Mouse (Mus musculus): ENCODE measurements around the gene March5. TPM values are rescaled to one million over a fixed set of nuclear protein-coding genes. Genes with fewer than 3 reads are reported as not detected.

Gene March5
- polyA plus RNA-seq, 1 experiment from 2014 or later = 151 TPM

DNA sequence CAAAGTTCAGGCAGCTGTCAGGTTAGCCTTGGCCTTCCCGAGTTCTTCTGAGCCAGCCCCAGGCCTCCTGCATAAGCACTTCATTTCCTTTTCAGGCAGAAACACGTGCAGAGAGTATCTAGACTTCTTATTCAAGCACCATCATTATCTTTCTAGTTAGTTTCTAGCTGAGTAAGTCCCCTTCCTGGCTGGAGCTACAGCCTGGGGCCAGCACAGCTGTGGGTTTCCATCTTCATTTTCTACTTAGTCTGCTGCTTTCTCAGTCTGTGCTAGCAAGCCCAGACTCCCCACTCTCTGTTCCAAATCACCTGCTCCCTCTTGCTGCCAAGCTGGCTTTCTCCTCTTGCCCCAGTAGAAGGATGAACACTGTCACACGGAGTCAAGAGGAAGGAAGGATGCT, 39.5 kb downstream of the March5 start:
- H3K4me1 ChIP-seq = no peaks in the 10 kb centered on the region
- no peak overlapping the region for H3K27ac ChIP-seq
- no peaks in the 10 kb centered on the region for H3K9me3 ChIP-seq (replicated peaks)
- no peak overlapping the region for H3K9ac ChIP-seq
- no peaks in the 10 kb centered on the region for H3K27me3 ChIP-seq
- no peak for ATAC-seq (ENCODE audit: low FRiP score)
- WGBS = 46% methylated on average over 3 of the region's 3 CpGs
- H3K4me3 ChIP-seq = no peak overlapping the region
- no peaks in the 10 kb centered on the region for H3K36me3 ChIP-seq
- no peak overlapping the region for H3K4me2 ChIP-seq (replicated peaks)

DNA sequence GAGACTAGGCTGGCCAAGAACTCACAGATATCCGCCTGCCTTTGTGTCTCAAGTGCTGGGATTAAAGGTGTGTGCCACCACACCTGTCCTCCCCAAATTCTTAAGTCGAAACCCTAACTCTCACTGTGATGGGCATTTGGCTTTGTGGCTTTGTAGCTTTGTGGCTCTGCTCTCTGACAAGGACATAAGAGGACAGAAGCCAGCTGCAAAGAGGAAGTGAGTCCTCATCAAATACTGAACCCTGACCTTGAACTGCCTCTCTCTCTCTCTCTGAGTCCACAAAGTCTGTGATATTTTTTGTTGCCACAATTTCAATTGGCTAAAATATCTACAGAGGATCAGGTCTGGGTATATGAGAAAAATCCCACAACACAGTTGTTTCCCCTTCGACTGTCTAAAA, 40.9 kb downstream of the March5 start:
- H3K36me3 ChIP-seq = no peaks in the 10 kb centered on the region
- WGBS = 86% methylated on average over 3 of the region's 3 CpGs
- no peaks in the 10 kb centered on the region for H3K9me3 ChIP-seq (replicated peaks)
- no peak overlapping the region for H3K9ac ChIP-seq
- H3K4me3 ChIP-seq = no peak overlapping the region
- H3K4me2 ChIP-seq (replicated peaks) = no peak overlapping the region
- no peaks in the 10 kb centered on the region for H3K27me3 ChIP-seq
- no peaks in the 10 kb centered on the region for H3K4me1 ChIP-seq
- H3K27ac ChIP-seq = no peak overlapping the region
- ATAC-seq (ENCODE audit: low FRiP score) = no peak

- WGBS = 69% methylated on average over 6 of the region's 6 CpGs
- Histone ChIP-seq H3K4me3 (no peak overlapping the region), H3K27me3 (no peaks in the 10 kb centered on the region), H3K27ac (no peak overlapping the region), H3K9me3 (replicated peaks) (no peaks in the 10 kb centered on the region), H3K4me2 (replicated peaks) (no peak overlapping the region), H3K4me1 (no peaks in the 10 kb centered on the region), H3K9ac (no peak overlapping the region), H3K36me3 (no peaks in the 10 kb centered on the region)
- ATAC-seq (ENCODE audit: low FRiP score) = no peak
These were observed 44.8 kb downstream of the March5 start for GRCm38 (mm10) chr19:37252104-37252503.

DNA sequence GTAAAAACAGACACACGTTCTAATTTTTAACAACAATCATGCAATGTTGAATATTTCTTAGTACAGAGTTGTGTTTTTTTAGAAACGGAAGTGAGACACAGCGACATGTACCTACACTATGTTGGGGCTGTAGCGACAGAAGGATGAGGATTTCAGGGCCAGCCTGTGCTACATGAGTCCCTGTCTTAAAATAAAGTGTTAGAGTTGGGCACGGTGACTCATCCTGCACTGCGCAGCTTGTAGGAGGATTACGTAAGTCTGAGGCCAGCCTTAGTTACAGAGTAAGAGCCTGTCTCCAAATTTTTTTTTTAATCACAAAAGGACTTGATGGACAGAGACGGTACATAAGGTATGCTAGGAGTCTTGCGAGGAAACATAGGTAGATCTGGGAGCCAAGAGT, 48.0 kb downstream of the March5 start:
- Histone ChIP-seq H3K4me1 (no peaks in the 10 kb centered on the region), H3K36me3 (no peaks in the 10 kb centered on the region), H3K4me2 (replicated peaks) (no peak overlapping the region), H3K9me3 (replicated peaks) (no peaks in the 10 kb centered on the region), H3K9ac (no peak overlapping the region), H3K27me3 (no peaks in the 10 kb centered on the region), H3K27ac (no peak overlapping the region), H3K4me3 (no peak overlapping the region)
- ATAC-seq (ENCODE audit: low FRiP score) = no peak
- WGBS = 91% methylated on average over 9 of the region's 9 CpGs

- WGBS = 70% methylated on average over 4 of the region's 4 CpGs
- no peaks in the 10 kb centered on the region for H3K36me3 ChIP-seq
- no peak overlapping the region for H3K9ac ChIP-seq
- no peak for ATAC-seq (ENCODE audit: low FRiP score)
- H3K4me1 ChIP-seq = peaks cover 10% of the 10 kb centered on the region; the same call in 1 of the 2 replicates
- no peak overlapping the region for H3K27ac ChIP-seq
- no peak overlapping the region for H3K4me3 ChIP-seq
- H3K27me3 ChIP-seq = no peaks in the 10 kb centered on the region
- no peaks in the 10 kb centered on the region; the same call in 1 of the 2 replicates for H3K9me3 ChIP-seq (replicated peaks)
- H3K4me2 ChIP-seq (replicated peaks) = no peak overlapping the region
These were observed 55.0 kb downstream of the March5 start for GRCm38 (mm10) chr19:37262389-37262788.

DNA sequence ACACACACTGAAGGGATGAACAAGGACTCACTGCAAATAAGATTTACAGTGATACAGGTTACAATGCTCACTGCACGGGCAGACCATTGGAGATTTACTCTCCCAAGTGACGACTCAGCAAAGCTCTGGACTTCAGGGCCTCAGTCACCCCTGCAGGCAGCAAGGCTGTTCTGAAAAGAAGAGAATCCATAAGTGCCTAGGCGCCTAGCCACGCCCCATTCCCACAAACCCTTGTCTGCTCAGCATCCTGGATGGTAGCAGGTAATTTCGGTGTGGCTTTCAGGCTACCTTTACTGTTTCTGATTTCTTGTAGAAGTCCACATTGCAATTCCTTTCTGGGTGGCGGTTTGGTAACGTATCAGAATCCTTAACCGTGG, 56.2 kb downstream of the March5 start:
- 68% methylated on average over 8 of the region's 8 CpGs for WGBS
- Histone ChIP-seq H3K4me3 (no peak overlapping the region), H3K4me2 (replicated peaks) (no peak overlapping the region), H3K27ac (no peak overlapping the region), H3K9ac (no peak overlapping the region), H3K4me1 (peaks cover 10% of the 10 kb centered on the region; the same call in 1 of the 2 replicates), H3K27me3 (no peaks in the 10 kb centered on the region), H3K36me3 (no peaks in the 10 kb centered on the region), H3K9me3 (replicated peaks) (no peaks in the 10 kb centered on the region; the same call in 1 of the 2 replicates)
- ATAC-seq (ENCODE audit: low FRiP score) = no peak

DNA sequence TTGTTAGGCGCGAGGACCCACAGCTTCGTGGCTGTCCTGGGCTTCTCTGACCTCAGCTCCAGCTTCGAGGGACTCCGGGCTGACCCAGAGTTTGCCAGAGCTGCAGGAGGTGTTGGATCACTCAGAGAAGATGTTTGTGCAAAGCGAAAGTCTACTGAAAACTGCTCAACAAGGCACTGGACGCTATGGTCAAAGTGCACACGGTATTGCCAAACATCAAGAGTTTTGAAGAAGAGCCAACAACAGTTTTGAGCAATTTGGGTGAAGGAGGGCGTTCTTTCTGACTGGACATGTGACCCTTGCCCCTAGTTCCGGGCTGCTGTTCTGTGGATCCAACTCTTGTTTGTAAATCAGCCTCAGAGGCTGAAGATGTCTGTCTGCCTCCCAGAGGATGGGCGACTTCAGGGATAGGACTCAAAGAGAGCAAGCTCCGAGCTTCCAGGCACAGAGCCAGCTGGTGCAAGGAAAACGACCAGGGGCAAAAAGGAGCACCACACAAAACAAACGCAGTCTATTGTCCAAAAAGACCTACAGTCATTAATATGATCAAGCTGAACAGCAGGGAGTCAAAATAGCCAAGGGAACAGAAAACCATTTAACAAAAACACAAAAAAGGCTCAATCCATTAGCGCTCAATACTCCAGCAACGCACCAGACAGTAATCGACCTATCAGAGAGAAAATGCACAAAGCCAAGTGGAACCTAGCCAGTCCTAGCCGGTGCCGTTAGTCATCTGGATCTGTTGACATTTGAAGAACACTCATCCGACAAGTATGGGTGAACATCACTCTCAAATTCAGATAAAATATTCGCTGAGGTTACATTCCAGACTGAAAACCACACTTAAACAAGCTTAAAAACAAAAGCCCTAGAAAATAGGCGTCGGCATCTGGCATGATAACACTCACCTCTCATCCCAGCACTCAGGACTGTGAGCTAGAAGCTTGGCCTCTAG, 56.9 kb downstream of the March5 start:
- Histone ChIP-seq H3K27ac (no peak overlapping the region), H3K27me3 (no peaks in the 10 kb centered on the region), H3K4me2 (replicated peaks) (no peak overlapping the region), H3K4me3 (no peak overlapping the region), H3K4me1 (peaks cover 10% of the 10 kb centered on the region; the same call in 1 of the 2 replicates), H3K9ac (no peak overlapping the region), H3K36me3 (peaks cover 6% of the 10 kb centered on the region; the same call in 1 of the 2 replicates), H3K9me3 (replicated peaks) (no peaks in the 10 kb centered on the region; the same call in 1 of the 2 replicates)
- 55% methylated on average over 23 of the region's 23 CpGs for WGBS
- ATAC-seq (ENCODE audit: low FRiP score) = 0 out of 2 replicates have a peak, but pooled peaks have one; percentile 46

DNA sequence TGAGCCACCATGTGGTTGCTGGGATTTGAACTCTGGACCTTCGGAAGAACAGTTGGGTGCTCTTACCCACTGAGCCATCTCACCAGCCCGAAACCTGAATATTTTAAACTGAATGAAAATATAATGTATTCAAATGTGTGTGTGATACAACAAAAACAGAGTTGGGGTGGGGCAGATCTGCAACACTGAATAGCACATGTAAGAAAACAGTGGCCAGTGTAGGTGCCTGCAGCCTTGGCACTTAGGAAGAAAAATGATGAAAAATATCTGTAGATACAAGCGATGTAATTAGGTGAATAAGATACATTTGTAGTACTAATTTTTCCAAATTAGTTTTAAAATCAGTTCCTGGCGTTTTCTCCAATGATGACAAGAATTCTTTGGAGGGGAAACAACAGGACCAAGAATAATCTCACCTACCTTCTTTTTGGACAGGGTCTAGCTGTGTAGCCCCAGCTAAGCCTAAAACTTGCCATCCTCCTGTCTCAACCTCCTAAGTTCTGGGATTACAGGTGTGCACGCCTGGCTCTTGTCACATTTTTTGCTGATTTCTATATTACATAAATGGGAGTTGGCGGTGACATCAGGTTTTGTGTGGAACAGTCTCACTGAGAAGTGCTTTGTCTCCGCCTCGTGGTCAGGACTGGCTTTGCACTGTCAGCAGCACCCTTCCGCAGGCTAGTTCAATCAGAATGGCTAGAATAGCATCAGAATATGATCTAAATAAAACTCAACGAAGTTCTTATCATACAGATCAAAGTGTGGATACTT, 58.2 kb downstream of the March5 start:
- no peaks in the 10 kb centered on the region for H3K27me3 ChIP-seq
- 0 out of 2 replicates have a peak, but pooled peaks have one; percentile 63 for ATAC-seq (ENCODE audit: low FRiP score)
- no peak overlapping the region for H3K4me2 ChIP-seq (replicated peaks)
- WGBS = 38% methylated on average over 10 of the region's 10 CpGs
- H3K27ac ChIP-seq = no peak overlapping the region
- H3K9ac ChIP-seq = no peak overlapping the region
- no peaks in the 10 kb centered on the region; the same call in 1 of the 2 replicates for H3K9me3 ChIP-seq (replicated peaks)
- peaks cover 7% of the 10 kb centered on the region; the same call in 1 of the 2 replicates for H3K36me3 ChIP-seq
- H3K4me3 ChIP-seq = no peak overlapping the region
- H3K4me1 ChIP-seq = peaks cover 10% of the 10 kb centered on the region; the same call in 1 of the 2 replicates

DNA sequence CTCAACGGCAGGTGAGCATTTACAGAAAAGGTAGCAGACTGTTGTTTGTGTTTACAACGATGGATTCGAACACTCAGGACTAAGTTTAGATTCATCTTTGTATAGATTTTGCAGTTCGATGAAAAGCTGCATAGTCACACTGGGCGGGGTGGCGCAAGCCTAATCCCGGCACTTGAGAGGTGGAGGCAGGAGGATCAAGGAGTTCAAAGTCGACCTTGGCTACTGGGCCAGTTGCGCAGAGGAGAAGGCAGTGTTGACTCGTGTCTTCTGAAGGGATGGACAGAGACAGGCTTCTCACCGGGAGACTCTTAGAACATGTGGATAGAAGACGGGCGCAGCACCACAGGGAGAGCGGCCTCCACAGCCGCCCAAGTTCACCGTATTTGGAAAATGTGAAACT, 61.8 kb downstream of the March5 start:
- Histone ChIP-seq H3K9me3 (replicated peaks) (no peaks in the 10 kb centered on the region), H3K4me1 (peaks cover 6% of the 10 kb centered on the region; the same call in 1 of the 2 replicates)
- no peak for ATAC-seq (ENCODE audit: low FRiP score)

More for the DNA sequence above, 61.8 kb downstream of the March5 start:
- H3K4me3 ChIP-seq = no peak overlapping the region
- 89% methylated on average over 16 of the region's 16 CpGs for WGBS
- no peak overlapping the region for H3K27ac ChIP-seq
- no peak overlapping the region for H3K9ac ChIP-seq
- H3K27me3 ChIP-seq = no peaks in the 10 kb centered on the region
- H3K36me3 ChIP-seq = peaks cover 7% of the 10 kb centered on the region; the same call in 1 of the 2 replicates
- no peak overlapping the region for H3K4me2 ChIP-seq (replicated peaks)

Other genes starting within 250 kb of the March5 start
- 6.2 and 7.0 TPM in 2 replicates for gene Cpeb3, start 1.1 kb downstream of the March5 start, polyA plus RNA-seq (2016; fragmentation: Nextera tagmentation; extraction: Ambion mirVana)
- 44.0 and 45.4 TPM in 2 replicates for gene Ide, start 130.3 kb downstream of the March5 start, polyA plus RNA-seq (2016; fragmentation: Nextera tagmentation; extraction: Ambion mirVana)
- 50.3 and 54.2 TPM in 2 replicates for gene Kif11, start 168.9 kb downstream of the March5 start, polyA plus RNA-seq (2016; fragmentation: Nextera tagmentation; extraction: Ambion mirVana)
- 7.2 and 9.2 TPM in 2 replicates for gene Hhex, start 227.3 kb downstream of the March5 start, polyA plus RNA-seq (2016; fragmentation: Nextera tagmentation; extraction: Ambion mirVana)